Mouse (Mus musculus) liver, embryonic 14.5 days (tissue): ENCODE data around the gene Pard6b.

Source experiments
- CTCF ChIP-seq: IDR thresholded peaks from 2 replicates; pipeline ENCODE4 v1.5.1; 2016; ENCODE audit warnings: antibody characterized with exemption, low read depth, control low read depth
- EP300 ChIP-seq: IDR thresholded peaks from 2 replicates; pipeline ENCODE4 v1.6.1; 2016; ENCODE audit warnings: antibody characterized with exemption, low read depth

DNA sequence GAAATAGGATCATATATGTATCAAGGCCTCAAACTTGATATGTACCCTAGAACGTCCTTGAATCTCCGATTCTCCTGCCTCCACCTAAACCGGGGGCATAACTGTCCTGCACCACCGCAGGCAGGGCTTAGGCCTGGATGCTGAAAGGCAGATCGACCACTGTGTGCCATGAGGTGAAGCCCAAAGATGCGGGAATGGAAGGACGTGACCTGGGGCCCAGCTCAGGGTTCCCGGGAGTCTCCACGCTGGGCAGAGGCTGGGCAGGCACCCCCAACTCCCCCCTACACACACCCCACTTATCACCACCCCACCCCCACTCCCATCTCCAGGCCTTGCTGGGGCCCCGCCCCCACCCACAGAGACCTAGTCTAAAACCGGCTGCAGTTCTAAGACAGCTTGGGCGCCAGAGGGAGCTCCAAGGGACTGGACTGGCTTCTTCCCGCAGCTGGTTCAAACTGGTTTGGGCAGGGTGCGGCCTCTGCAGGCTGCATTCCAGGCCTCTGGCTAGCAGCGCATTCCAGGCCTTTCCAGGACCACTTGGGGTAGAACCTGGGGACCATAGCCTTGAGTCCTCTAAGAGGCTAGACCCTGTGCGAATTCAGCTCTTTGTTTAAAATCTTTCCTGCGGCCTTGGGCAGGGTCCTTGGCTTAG is 34.0 kb downstream of the Pard6b start:
- TF ChIP-seq CTCF (peak; percentile 62), EP300 (peak; percentile 28; the same call in 1 of the 2 replicates)
